Mouse (Mus musculus) CH12.LX (cell line): Measurements from ENCODE around the gene App.

ENCODE experiments used
- CHD1 ChIP-seq: IDR thresholded peaks from 2 replicates; pipeline ENCODE4 v1.6.1; 2012; ENCODE audit warnings: low read depth, low read length, improper control_type of control experiment, inconsistent platforms
- CHD2 ChIP-seq: IDR thresholded peaks from 2 replicates; pipeline ENCODE4 v1.6.1; 2011; ENCODE audit warnings: low read length, improper control_type of control experiment
- CTCF ChIP-seq, 2 experiments: IDR thresholded peaks in 1 of 2; conservative IDR thresholded peaks in 1 of 2; 2 replicates each; pipeline ENCODE4 v1.5.1; 2011 to 2012; ENCODE audit warnings: low read depth in 2 of 2, low read length in 2 of 2, improper control_type of control experiment in 1 of 2, inconsistent platforms in 1 of 2, mild to moderate bottlenecking in 1 of 2, moderate library complexity in 1 of 2
- EP300 ChIP-seq: IDR thresholded peaks from 2 replicates; pipeline ENCODE4 v1.6.1; 2011; ENCODE audit warnings: low read length, improper control_type of control experiment
- JUND ChIP-seq: conservative IDR thresholded peaks from 2 replicates; pipeline ENCODE4 v1.6.1; 2011; ENCODE audit warnings: low read depth, low read length, improper control_type of control experiment
- NRF1 ChIP-seq: IDR thresholded peaks from 2 replicates; pipeline ENCODE4 v1.6.1; 2014; ENCODE audit warnings: low read depth, mild to moderate bottlenecking, inconsistent platforms, low read length, improper control_type of control experiment, moderate library complexity
- POLR2A ChIP-seq: IDR thresholded peaks from 2 replicates; pipeline ENCODE4 v1.6.1; 2011; ENCODE audit warnings: low read depth, mild to moderate bottlenecking, improper control_type of control experiment, low read length
- RCOR1 ChIP-seq: conservative IDR thresholded peaks from 2 replicates; pipeline ENCODE4 v1.6.1; 2012; ENCODE audit warnings: low read depth, mild to moderate bottlenecking, inconsistent platforms, low read length, improper control_type of control experiment
- USF1 ChIP-seq: IDR thresholded peaks from 2 replicates; pipeline ENCODE4 v1.6.1; 2014; ENCODE audit warnings: low read depth, mild to moderate bottlenecking, inconsistent platforms, low read length, improper control_type of control experiment
- USF2 ChIP-seq: conservative IDR thresholded peaks from 2 replicates; pipeline ENCODE4 v1.6.1; 2011; ENCODE audit warnings: low read depth, low read length, improper control_type of control experiment

DNA sequence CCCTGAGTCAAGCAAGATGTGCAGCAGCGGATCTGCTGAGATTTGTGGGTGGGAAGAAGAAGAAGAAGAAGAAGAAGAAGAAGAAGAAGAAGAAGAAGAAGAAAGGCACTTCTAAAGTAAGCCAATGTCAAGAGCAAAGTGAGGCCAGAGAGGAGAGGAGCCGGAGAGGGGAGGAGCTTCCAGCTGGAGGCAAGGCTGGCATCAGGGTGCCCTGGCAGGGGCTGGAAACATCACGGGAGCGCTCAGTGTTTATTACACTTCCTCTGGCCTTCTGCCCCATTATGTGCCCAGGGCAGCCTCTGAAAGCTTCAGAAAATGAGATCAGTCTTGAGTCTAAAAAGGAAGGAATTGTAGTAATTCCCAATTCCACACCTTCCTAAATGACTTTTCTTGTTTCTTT is 145.2 kb downstream of the App start:
- no peak for TF ChIP-seq USF1
- no peak for TF ChIP-seq CHD1
- no peak for TF ChIP-seq CTCF (conservative IDR thresholded peaks at IDR 0.05 in 1 of 2, IDR thresholded peaks at IDR 0.05 in 1 of 2; ENCODE audit: low read depth in 2 of 2, low read length in 2 of 2)
- no peak for TF ChIP-seq RCOR1
- TF ChIP-seq NRF1 = no peak
- TF ChIP-seq POLR2A = no peak
- TF ChIP-seq CHD2 = no peak
- TF ChIP-seq USF2 = no peak
- TF ChIP-seq JUND = no peak
- TF ChIP-seq EP300 = no peak
